Mouse (Mus musculus) large intestine, adult 2 months (tissue): ENCODE measurements at regions not wholly inside any gene's neighbourhood (a gene's known extent, or its start where the extent isn't known, plus 50 kb on each side); places are given as distances from the start of the nearest gene placed in this dataset.
A peak's percentile ranks its signal among the peaks of the same experiment; 100 is the strongest.

Experiments used
- DNase-seq: peaks from one replicate; pipeline ENCODE4 v3.0.0-alpha.2; 2012; ENCODE audit warnings: low read depth, low spot score
- WGBS: fragments of 180-500 bp; shearing (Covaris S2); methylation state at CpG from one replicate; pipeline ENCODE4 v1.1.7; 2018; 5-methylcytosine and 5-hydroxymethylcytosine counted together

- 78% methylated on average over 6 of the region's 6 CpGs for WGBS
- no peak for DNase-seq
Observed at GRCm38 (mm10) chr17:45341573-45341972, 92.0 kb downstream of the Cdc5l start.

GRCm38 (mm10) chr17:45340851-45341250, 92.7 kb downstream of the Cdc5l start:
- 37% methylated on average over 4 of the region's 4 CpGs for WGBS
- peak; percentile 58 for DNase-seq

- 87% methylated on average over 11 of the region's 11 CpGs for WGBS
- no peak for DNase-seq
Observed at GRCm38 (mm10) chr17:45339226-45339625, 94.3 kb downstream of the Cdc5l start.

GRCm38 (mm10) chr17:45338086-45338485, 95.5 kb downstream of the Cdc5l start:
- 75% methylated on average over 4 of the region's 4 CpGs for WGBS
- DNase-seq: no peak

GRCm38 (mm10) chr17:45335586-45336151, 97.9 kb downstream of the Cdc5l start:
- 73% methylated on average over 9 of the region's 9 CpGs for WGBS
- DNase-seq: no peak

GRCm38 (mm10) chr17:45334732-45335381, 98.7 kb downstream of the Cdc5l start:
- 77% methylated on average over 13 of the region's 13 CpGs for WGBS
- no peak for DNase-seq

- WGBS: 78% methylated on average over 12 of the region's 12 CpGs
Observed at GRCm38 (mm10) chr17:45332321-45332720, 101.2 kb downstream of the Cdc5l start.

GRCm38 (mm10) chr17:45329241-45329640, 104.3 kb downstream of the Cdc5l start:
- WGBS: 72% methylated on average over 9 of the region's 9 CpGs

More at GRCm38 (mm10) chr17:45332321-45332720, 101.2 kb downstream of the Cdc5l start:
- no peak for DNase-seq

GRCm38 (mm10) chr17:45326726-45327125, 106.8 kb downstream of the Cdc5l start:
- DNase-seq: no peak
- WGBS: 63% methylated on average over 10 of the region's 10 CpGs

More at GRCm38 (mm10) chr17:45329241-45329640, 104.3 kb downstream of the Cdc5l start:
- DNase-seq: no peak

GRCm38 (mm10) chr17:45326173-45326572, 107.4 kb downstream of the Cdc5l start:
- 83% methylated on average over 7 of the region's 7 CpGs for WGBS

GRCm38 (mm10) chr17:45322842-45323241, 110.7 kb downstream of the Cdc5l start:
- 41% methylated on average over 8 of the region's 8 CpGs for WGBS
- DNase-seq: no peak

More at GRCm38 (mm10) chr17:45326173-45326572, 107.4 kb downstream of the Cdc5l start:
- no peak for DNase-seq

- DNase-seq: no peak
- 47% methylated on average over 7 of the region's 7 CpGs for WGBS
Observed at GRCm38 (mm10) chr17:45320074-45320473, 113.5 kb downstream of the Cdc5l start.

- WGBS: 28% methylated on average over 25 of the region's 25 CpGs
- no peak for DNase-seq
Observed at GRCm38 (mm10) chr17:45318211-45319076, 115.1 kb downstream of the Cdc5l start.

- WGBS: 27% methylated on average over 5 of the region's 5 CpGs
- DNase-seq: no peak
Observed at GRCm38 (mm10) chr17:45312510-45313266, 120.8 kb downstream of the Cdc5l start.

- no peak for DNase-seq
- 48% methylated on average over 7 of the region's 7 CpGs for WGBS
Observed at GRCm38 (mm10) chr17:45306506-45306905, 127.0 kb downstream of the Cdc5l start.

GRCm38 (mm10) chr17:45303183-45303582, 130.4 kb downstream of the Cdc5l start:
- no peak for DNase-seq
- WGBS: 79% methylated on average over 6 of the region's 6 CpGs

GRCm38 (mm10) chr17:45298355-45298754, 135.2 kb downstream of the Cdc5l start:
- WGBS: 52% methylated on average over 4 of the region's 4 CpGs
- DNase-seq: no peak

GRCm38 (mm10) chr17:45297860-45298259, 135.7 kb downstream of the Cdc5l start:
- 56% methylated on average over 3 of the region's 3 CpGs for WGBS

GRCm38 (mm10) chr17:45296363-45296762, 137.2 kb downstream of the Cdc5l start:
- WGBS: 89% methylated on average over 1 of the region's 1 CpGs
- no peak for DNase-seq

More at GRCm38 (mm10) chr17:45297860-45298259, 135.7 kb downstream of the Cdc5l start:
- DNase-seq: no peak

- no peak for DNase-seq
- 65% methylated on average over 4 of the region's 4 CpGs for WGBS
Observed at GRCm38 (mm10) chr17:45294886-45295285, 138.7 kb downstream of the Cdc5l start.
